Mouse (Mus musculus) regulatory T cell (primary cell): ENCODE measurements at regions not wholly inside any gene's neighbourhood (a gene's known extent, or its start where the extent isn't known, plus 50 kb on each side); places are given as distances from the start of the nearest gene placed in this dataset.

Experiments used
- in situ Hi-C: fragments of 300-600 bp; cut with MboI, MseI; formaldehyde crosslinking; loops from one replicate; pipeline ENCODE4 v1.15.1; 2025; ENCODE audit warnings: high pct_unique_total_duplicates

DNA sequence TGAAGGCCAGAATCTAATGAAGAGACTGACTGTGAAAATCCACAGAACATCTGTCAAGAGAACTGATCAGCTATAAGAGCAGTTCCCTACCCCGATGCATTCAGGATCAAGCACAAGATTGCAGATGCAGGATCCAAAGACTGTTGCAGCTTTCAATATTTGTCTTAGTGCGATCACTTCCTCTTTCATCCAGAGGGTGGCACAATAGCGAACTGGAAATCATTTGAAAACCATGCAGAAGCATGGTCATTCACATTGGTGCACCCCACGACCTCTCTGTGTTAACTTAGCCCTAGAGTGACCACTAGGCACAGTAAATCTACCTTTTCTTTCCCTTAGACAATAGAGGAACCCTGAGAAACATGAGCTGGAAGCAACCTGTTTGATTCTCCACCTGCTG is 55.8 kb upstream of the Pak3 start:
- in situ Hi-C loops: no loop called here

DNA sequence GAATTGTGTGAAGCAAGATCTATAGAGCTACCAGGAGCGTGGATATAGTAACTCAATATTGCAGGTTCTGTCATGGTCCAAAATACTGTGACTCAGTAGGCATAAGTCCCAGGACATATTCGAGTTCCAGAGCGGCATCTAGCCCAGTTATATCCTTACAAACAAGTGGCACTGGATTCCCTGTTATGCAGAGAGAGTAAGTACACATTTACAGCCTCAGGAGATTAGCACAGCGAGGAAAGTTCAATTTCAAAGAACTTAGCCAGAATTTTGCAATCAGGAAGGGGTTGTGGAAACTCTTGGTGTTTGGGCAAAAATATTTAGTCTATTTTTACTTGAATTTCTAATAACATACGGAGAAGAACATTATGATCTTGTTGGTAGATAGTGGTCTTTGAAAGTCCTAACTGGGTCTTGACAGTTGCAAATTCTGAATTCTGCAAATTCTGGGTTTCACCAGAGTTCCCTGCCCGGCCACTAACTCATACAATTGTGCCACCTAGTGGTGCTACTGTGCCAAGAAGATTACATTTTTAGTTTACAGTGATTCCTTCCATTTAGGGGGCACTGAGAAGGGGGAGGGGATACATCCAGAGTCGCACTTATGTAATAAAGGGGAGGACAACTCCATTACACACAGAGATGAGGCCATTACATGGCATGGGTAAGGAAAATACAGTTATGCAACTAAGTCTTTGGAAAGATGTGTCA is 54.7 kb upstream of the Chrdl1 start:
- in situ Hi-C loops: loop anchor here (5.0 kb wide), 2 partner anchors 351 to 621 kb away; partner anchors contain the start of gene Rtl9

DNA sequence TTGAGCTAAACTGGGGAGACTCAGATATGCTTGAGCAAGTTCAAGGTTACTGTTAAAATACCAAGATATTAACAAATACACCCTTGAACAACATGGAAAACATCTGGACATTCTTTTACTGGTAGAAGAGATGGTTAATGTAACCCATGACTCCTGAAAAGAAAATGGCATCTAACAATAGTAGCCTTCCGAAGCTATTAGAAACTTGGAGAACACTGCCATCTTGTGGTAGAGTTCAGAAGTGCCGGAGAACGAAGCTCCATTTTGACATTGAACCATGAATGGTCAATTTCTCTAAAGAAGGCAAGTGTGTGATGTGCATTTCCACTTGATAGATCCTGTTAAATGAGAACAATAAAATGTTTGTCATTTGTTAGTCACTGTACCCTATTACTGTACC is 50.5 kb upstream of the Chrdl1 start:
- in situ Hi-C loops: no loop called here
